Mouse (Mus musculus): ENCODE data around the gene 8030474K03Rik. TPM values are rescaled to one million over a fixed set of nuclear protein-coding genes. Genes with fewer than 3 reads are reported as not detected.
A peak's percentile ranks its signal among the peaks of the same experiment; 100 is the strongest.
"Not testable (repeated sequence)": the region's sequence is repeated elsewhere in the genome, so short reads cannot be mapped to it uniquely, and the experiment has no call there.

8030474K03Rik gene
- not detected in 2 replicates for polyA plus RNA-seq (2012; ENCODE audit: insufficient read depth, insufficient read length, missing spikeins)

GRCm38 (mm10) chrX:101794342-101794741 is at the start of gene 8030474K03Rik, which contains the start of gene Gm4779:
Gene 8030474K03Rik (plus strand): TSS chrX:101794656.
Gene Gm4779 (minus strand): TSS chrX:101794423.
- Histone ChIP-seq H3K27ac (replicated peaks; ENCODE audit: low read depth, low read length) (no peak within 1 kb of the TSS), H3K4me1 (ENCODE audit: control insufficient read depth, insufficient read depth, insufficient read length, low read length) (no peaks in the 10 kb centered on the region), H3K4me3 (ENCODE audit: insufficient read depth, low read depth, low read length) (no peak within 1 kb of the TSS)

- no peak overlapping the region for H3K4me3 ChIP-seq (ENCODE audit: insufficient read depth, low read depth, low read length)
- H3K27ac ChIP-seq (replicated peaks; ENCODE audit: low read depth, low read length), result no peak overlapping the region
- H3K4me1 ChIP-seq (ENCODE audit: control insufficient read depth, insufficient read depth, insufficient read length, low read length), result no peaks in the 10 kb centered on the region
Measured at GRCm38 (mm10) chrX:101750144-101750543, 44.3 kb upstream of the 8030474K03Rik start.

GRCm38 (mm10) chrX:101754478-101754877 is 40.0 kb upstream of the 8030474K03Rik start:
- no peak overlapping the region for H3K27ac ChIP-seq (replicated peaks; ENCODE audit: low read depth, low read length)
- no peak overlapping the region for H3K4me3 ChIP-seq (ENCODE audit: insufficient read depth, low read depth, low read length)
- no peaks in the 10 kb centered on the region for H3K4me1 ChIP-seq (ENCODE audit: control insufficient read depth, insufficient read depth, insufficient read length, low read length)

GRCm38 (mm10) chrX:101764621-101765020 is 29.8 kb upstream of the 8030474K03Rik start:
- no peaks in the 10 kb centered on the region for H3K4me1 ChIP-seq (ENCODE audit: control insufficient read depth, insufficient read depth, insufficient read length, low read length)
- no peak overlapping the region for H3K4me3 ChIP-seq (ENCODE audit: insufficient read depth, low read depth, low read length)
- H3K27ac ChIP-seq (replicated peaks; ENCODE audit: low read depth, low read length), result no peak overlapping the region

GRCm38 (mm10) chrX:101765111-101765510 is 29.3 kb upstream of the 8030474K03Rik start:
- Histone ChIP-seq H3K4me3 (ENCODE audit: insufficient read depth, low read depth, low read length) (no peak overlapping the region), H3K4me1 (ENCODE audit: control insufficient read depth, insufficient read depth, insufficient read length, low read length) (no peaks in the 10 kb centered on the region), H3K27ac (replicated peaks; ENCODE audit: low read depth, low read length) (no peak overlapping the region)

- Histone ChIP-seq H3K27ac (replicated peaks; ENCODE audit: low read depth, low read length) (no peak overlapping the region), H3K4me1 (ENCODE audit: control insufficient read depth, insufficient read depth, insufficient read length, low read length) (no peaks in the 10 kb centered on the region), H3K4me3 (ENCODE audit: insufficient read depth, low read depth, low read length) (no peak overlapping the region)
Measured at GRCm38 (mm10) chrX:101767280-101767679, 27.2 kb upstream of the 8030474K03Rik start.

- H3K4me1 ChIP-seq (ENCODE audit: control insufficient read depth, insufficient read depth, insufficient read length, low read length), result no peaks in the 10 kb centered on the region
- H3K4me3 ChIP-seq (ENCODE audit: insufficient read depth, low read depth, low read length), result no peak overlapping the region
- H3K27ac ChIP-seq (replicated peaks; ENCODE audit: low read depth, low read length), result no peak overlapping the region
Measured at GRCm38 (mm10) chrX:101769478-101769877, 25.0 kb upstream of the 8030474K03Rik start.

- no peak overlapping the region for H3K4me3 ChIP-seq (ENCODE audit: insufficient read depth, low read depth, low read length)
- no peak overlapping the region for H3K27ac ChIP-seq (replicated peaks; ENCODE audit: low read depth, low read length)
Measured at GRCm38 (mm10) chrX:101770307-101770706, 24.1 kb upstream of the 8030474K03Rik start.

GRCm38 (mm10) chrX:101772035-101772434 is 22.4 kb upstream of the 8030474K03Rik start:
- H3K4me3 ChIP-seq (ENCODE audit: insufficient read depth, low read depth, low read length), result no peak overlapping the region
- H3K27ac ChIP-seq (replicated peaks; ENCODE audit: low read depth, low read length), result no peak overlapping the region
- H3K4me1 ChIP-seq (ENCODE audit: control insufficient read depth, insufficient read depth, insufficient read length, low read length), result no peaks in the 10 kb centered on the region

More at GRCm38 (mm10) chrX:101770307-101770706, 24.1 kb upstream of the 8030474K03Rik start:
- no peaks in the 10 kb centered on the region for H3K4me1 ChIP-seq (ENCODE audit: control insufficient read depth, insufficient read depth, insufficient read length, low read length)

- no peak overlapping the region for H3K4me3 ChIP-seq (ENCODE audit: insufficient read depth, low read depth, low read length)
- H3K4me1 ChIP-seq (ENCODE audit: control insufficient read depth, insufficient read depth, insufficient read length, low read length), result no peaks in the 10 kb centered on the region
- H3K27ac ChIP-seq (replicated peaks; ENCODE audit: low read depth, low read length), result no peak overlapping the region
Measured at GRCm38 (mm10) chrX:101791551-101791950, 2.9 kb upstream of the 8030474K03Rik start.

- H3K4me3 ChIP-seq (ENCODE audit: insufficient read depth, low read depth, low read length), result no peak overlapping the region
- H3K4me1 ChIP-seq (ENCODE audit: control insufficient read depth, insufficient read depth, insufficient read length, low read length), result no peaks in the 10 kb centered on the region
- no peak overlapping the region for H3K27ac ChIP-seq (replicated peaks; ENCODE audit: low read depth, low read length)
Measured at GRCm38 (mm10) chrX:101805512-101805911, 11.1 kb downstream of the 8030474K03Rik start.

- Histone ChIP-seq H3K4me3 (ENCODE audit: insufficient read depth, low read depth, low read length) (no peak overlapping the region), H3K27ac (replicated peaks; ENCODE audit: low read depth, low read length) (no peak overlapping the region), H3K4me1 (ENCODE audit: control insufficient read depth, insufficient read depth, insufficient read length, low read length) (no peaks in the 10 kb centered on the region)
Measured at GRCm38 (mm10) chrX:101811750-101812149, 17.3 kb downstream of the 8030474K03Rik start.

GRCm38 (mm10) chrX:101819163-101819562 is 24.7 kb downstream of the 8030474K03Rik start:
- Histone ChIP-seq H3K4me3 (ENCODE audit: insufficient read depth, low read depth, low read length) (no peak overlapping the region), H3K4me1 (ENCODE audit: control insufficient read depth, insufficient read depth, insufficient read length, low read length) (no peaks in the 10 kb centered on the region), H3K27ac (replicated peaks; ENCODE audit: low read depth, low read length) (no peak overlapping the region)

GRCm38 (mm10) chrX:101819980-101820379 is 25.5 kb downstream of the 8030474K03Rik start:
- H3K4me3 ChIP-seq (ENCODE audit: insufficient read depth, low read depth, low read length); H3K27ac ChIP-seq (replicated peaks; ENCODE audit: low read depth, low read length); H3K4me1 ChIP-seq (ENCODE audit: control insufficient read depth, insufficient read depth, insufficient read length, low read length): not testable (repeated sequence)

- Histone ChIP-seq H3K4me3 (ENCODE audit: insufficient read depth, low read depth, low read length) (no peak overlapping the region), H3K27ac (replicated peaks; ENCODE audit: low read depth, low read length) (peak overlapping the region; percentile 77), H3K4me1 (ENCODE audit: control insufficient read depth, insufficient read depth, insufficient read length, low read length) (peaks cover 6% of the 10 kb centered on the region)
Measured at GRCm38 (mm10) chrX:101847191-101847795, 52.8 kb downstream of the 8030474K03Rik start.
